ENCODE assay signal across 8 mouse cellular contexts in the genomic region with DNA sequence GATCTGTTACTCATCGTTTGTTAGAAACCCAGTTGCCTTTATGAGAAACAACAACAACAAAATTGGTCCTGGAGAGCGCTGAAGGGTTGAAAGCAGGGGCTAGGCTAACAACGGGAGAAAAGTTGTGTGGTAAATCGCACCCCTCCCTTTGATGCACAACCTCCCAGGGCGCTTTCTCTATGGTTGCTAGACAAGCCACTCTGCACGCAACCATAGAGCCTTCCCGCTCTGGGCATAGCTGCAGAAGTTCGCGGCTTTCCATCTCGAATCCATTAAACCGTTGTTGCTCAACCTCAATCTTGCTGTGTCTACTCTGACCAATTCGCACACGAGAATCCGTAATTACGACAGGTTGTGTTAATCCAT. TPM values are rescaled to one million over a fixed set of nuclear protein-coding genes. Genes with fewer than 3 reads are reported as not detected.
DNase-seq lines count a peak whose midpoint lies in the region; ATAC-seq lines count a peak whose summit lies in the region.

No protein-coding gene starts in this region.

- ATAC-seq in kidney, embryonic 14.5 days (ENCODE audit: low FRiP score, low TSS enrichment) = peak; percentile 34
- peak; percentile 60 for ATAC-seq in forebrain, embryonic 13.5 days
- peak; percentile 64 for ATAC-seq in intestine, embryonic 16.5 days

- WGBS in kidney, embryonic 14.5 days = under 1% methylated on average over 15 of the region's 15 CpGs
- under 1% methylated on average over 15 of the region's 15 CpGs for WGBS in forebrain, embryonic 13.5 days
- WGBS in intestine, embryonic 16.5 days = 0% methylated on average over 15 of the region's 15 CpGs

- H3K36me3 ChIP-seq in kidney, embryonic 14.5 days (ENCODE audit: control insufficient read depth, insufficient read depth, low read length) = peaks cover 31% of the 10 kb centered on the region
- peaks cover 15% of the 10 kb centered on the region for H3K36me3 ChIP-seq in forebrain, embryonic 13.5 days (ENCODE audit: poor library complexity, severe bottlenecking)
- no peaks in the 10 kb centered on the region for H3K36me3 ChIP-seq in intestine, embryonic 16.5 days (ENCODE audit: control insufficient read depth, insufficient read depth, low read length)

- H3K27me3 ChIP-seq in kidney, embryonic 14.5 days (ENCODE audit: control insufficient read depth, insufficient read depth, low read length) = no peaks in the 10 kb centered on the region
- H3K27me3 ChIP-seq in forebrain, embryonic 13.5 days = no peaks in the 10 kb centered on the region
- H3K27me3 ChIP-seq in intestine, embryonic 16.5 days (replicated peaks; ENCODE audit: control insufficient read depth, insufficient read depth, low read length) = no peaks in the 10 kb centered on the region

- DNase-seq in kidney, adult 11 months = no peak
- peak; percentile 50 to 69 for DNase-seq in adrenal gland, postnatal 36 days
- DNase-seq in lung, postnatal 14 days = peak; percentile 58
- DNase-seq in right cerebral cortex, postnatal 10 days (ENCODE audit: low spot score in 2 of 2) = peak; percentile 80 to 88
- DNase-seq in yolk sac, embryonic 10.5 days (ENCODE audit: low spot score) = no peak

- peaks cover 15% of the 10 kb centered on the region for H3K4me1 ChIP-seq in kidney, embryonic 14.5 days (ENCODE audit: control insufficient read depth, insufficient read depth, low read length)
- H3K4me1 ChIP-seq in forebrain, embryonic 13.5 days = peaks cover 28% of the 10 kb centered on the region
- H3K4me1 ChIP-seq in intestine, embryonic 16.5 days (ENCODE audit: control insufficient read depth, insufficient read depth, low read length) = peaks cover 11% of the 10 kb centered on the region

- H3K27ac ChIP-seq in kidney, embryonic 14.5 days (ENCODE audit: low read depth, low read length) = peak overlapping the region; percentile 91
- peak overlapping the region; percentile 98 for H3K27ac ChIP-seq in forebrain, embryonic 13.5 days
- peak overlapping the region; percentile 93 for H3K27ac ChIP-seq in intestine, embryonic 16.5 days (ENCODE audit: low read length)

- H3K4me3 ChIP-seq in kidney, embryonic 14.5 days (ENCODE audit: low read length) = peak overlapping the region; percentile 97
- H3K4me3 ChIP-seq in forebrain, embryonic 13.5 days = peak overlapping the region; percentile 98
- H3K4me3 ChIP-seq in intestine, embryonic 16.5 days (ENCODE audit: low read length) = peak overlapping the region; percentile 95

- H3K4me2 ChIP-seq in kidney, embryonic 14.5 days (replicated peaks; ENCODE audit: low read depth, low read length) = peak overlapping the region; percentile 87
- H3K4me2 ChIP-seq in forebrain, embryonic 13.5 days = peak overlapping the region; percentile 84
- H3K4me2 ChIP-seq in intestine, embryonic 16.5 days (ENCODE audit: low read depth, low read length) = peak overlapping the region; percentile 93

- H3K9me3 ChIP-seq in kidney, embryonic 14.5 days (ENCODE audit: control insufficient read depth, low read length) = no peaks in the 10 kb centered on the region
- H3K9me3 ChIP-seq in forebrain, embryonic 13.5 days (replicated peaks) = no peaks in the 10 kb centered on the region
- H3K9me3 ChIP-seq in intestine, embryonic 16.5 days (ENCODE audit: control insufficient read depth, low read length) = no peaks in the 10 kb centered on the region

- H3K9ac ChIP-seq in kidney, embryonic 14.5 days (ENCODE audit: low read depth, low read length) = peak overlapping the region; percentile 55
- peak overlapping the region; percentile 64 for H3K9ac ChIP-seq in forebrain, embryonic 13.5 days
- peak overlapping the region; percentile 67 for H3K9ac ChIP-seq in intestine, embryonic 16.5 days (ENCODE audit: low read depth, low read length)

RNA-seq across cellular contexts. Expression of a gene that starts 0.9 kb away (rescaled TPM):
- polyA plus RNA-seq in kidney, embryonic 14.5 days (2014; fragmentation: Nextera tagmentation; extraction: Ambion mirVana) = 65.6 and 86.2 TPM in 2 replicates
- total RNA-seq in adrenal gland, postnatal 36 days (2021) = 100 to 1,000 TPM; 102 to 113 TPM
- 60.8 and 65.0 TPM in 2 replicates for polyA plus RNA-seq in forebrain, embryonic 13.5 days (2015; fragmentation: Nextera tagmentation; extraction: Ambion mirVana)
- 33.9 and 35.7 TPM in 2 replicates for polyA plus RNA-seq in intestine, embryonic 16.5 days (2015; fragmentation: Nextera tagmentation; extraction: Ambion mirVana)

RNA-seq across cellular contexts. Expression of a gene that starts 33.1 kb away (rescaled TPM):
- 75.3 and 75.5 TPM in 2 replicates for polyA plus RNA-seq in kidney, embryonic 14.5 days (2014; fragmentation: Nextera tagmentation; extraction: Ambion mirVana)
- total RNA-seq in adrenal gland, postnatal 36 days (2021) = 10 to 100 TPM; 50.7 to 63.4 TPM
- polyA plus RNA-seq in forebrain, embryonic 13.5 days (2015; fragmentation: Nextera tagmentation; extraction: Ambion mirVana) = 18.1 and 19.4 TPM in 2 replicates
- polyA plus RNA-seq in intestine, embryonic 16.5 days (2015; fragmentation: Nextera tagmentation; extraction: Ambion mirVana) = 48.8 and 58.1 TPM in 2 replicates

RNA-seq across cellular contexts. Expression of a gene that starts 36.6 kb away (rescaled TPM):
- polyA plus RNA-seq in kidney, embryonic 14.5 days (2014; fragmentation: Nextera tagmentation; extraction: Ambion mirVana) = 24.8 and 32.4 TPM in 2 replicates
- 10 to 100 TPM; 45.9 to 49.0 TPM for total RNA-seq in adrenal gland, postnatal 36 days (2021)
- 26.4 and 27.9 TPM in 2 replicates for polyA plus RNA-seq in forebrain, embryonic 13.5 days (2015; fragmentation: Nextera tagmentation; extraction: Ambion mirVana)
- polyA plus RNA-seq in intestine, embryonic 16.5 days (2015; fragmentation: Nextera tagmentation; extraction: Ambion mirVana) = 21.6 and 22.0 TPM in 2 replicates

Comparison
In these comparisons a context has a peak if more than half of its experiments do, and no peak if none do; other contexts are left out.
1. DNase-seq: peak in adrenal gland, postnatal 36 days (2 of 2), lung, postnatal 14 days (single experiment) and right cerebral cortex, postnatal 10 days (2 of 2); none in kidney, adult 11 months (single experiment) and yolk sac, embryonic 10.5 days (single experiment).
2. Peak in every context shown above with its lines, with median percentiles within 50 percentile points of each other: ATAC-seq, H3K27ac ChIP-seq, H3K4me2 ChIP-seq, H3K4me3 ChIP-seq and H3K9ac ChIP-seq.